Mouse (Mus musculus): Measurements from ENCODE around the gene Cnot1.

GRCm38 (mm10) chr8:95702480-95703446, 104.5 kb downstream of the Cnot1 start:
- TF ChIP-seq CTCF (IDR thresholded peaks at IDR 0.05; ENCODE audit: insufficient read depth, low read depth, low read length) (no peak), POLR2A (IDR thresholded peaks at IDR 0.05; ENCODE audit: insufficient read depth, low read depth, low read length) (peak; percentile 99)

Data from olfactory bulb, adult 2 months (tissue).